Mouse (Mus musculus) liver, postnatal 0 days (tissue): ENCODE measurements around the gene 9130019O22Rik. TPM values are rescaled to one million over a fixed set of nuclear protein-coding genes. Genes with fewer than 3 reads are reported as not detected.
"Not testable (repeated sequence)": the region's sequence is repeated elsewhere in the genome, so short reads cannot be mapped to it uniquely, and the experiment has no call there.

ENCODE experiments used
- ATAC-seq: fragments of 200-750 bp; cut with Nextera tagmentation; 2 replicates; pipeline ENCODE4 v1.8.0; 2017; ENCODE audit warnings: mild to moderate bottlenecking, moderate library complexity
- DNase-seq: peaks from one replicate; pipeline ENCODE4 v3.0.0-alpha.2; 2016
- H3K27ac ChIP-seq: fragments of 300-500 bp; sonication (generic); 2 replicates; pipeline ENCODE4 v1.5.1; 2014; ENCODE audit warnings: antibody characterized with exemption, moderate library complexity, mild to moderate bottlenecking, low read depth
- H3K27me3 ChIP-seq: fragments of 300-500 bp; sonication (generic); 2 replicates; pipeline ENCODE4 v1.6.1; 2014; ENCODE audit warnings: low read length, control low read depth, mixed read lengths; ENCODE audit not compliant: insufficient read depth
- H3K36me3 ChIP-seq: fragments of 300-500 bp; sonication (generic); replicated peaks from 2 replicates; pipeline ENCODE4 v1.6.1; 2014; ENCODE audit warnings: mild to moderate bottlenecking, control low read depth, low read length, moderate library complexity, mixed read lengths; ENCODE audit not compliant: insufficient read depth
- H3K4me1 ChIP-seq: fragments of 300-500 bp; sonication (generic); 2 replicates; pipeline ENCODE4 v1.6.1; 2014; ENCODE audit warnings: antibody characterized with exemption, mild to moderate bottlenecking, control low read depth; ENCODE audit not compliant: insufficient read depth
- H3K4me2 ChIP-seq: fragments of 300-500 bp; sonication (generic); 2 replicates; pipeline ENCODE4 v1.6.1; 2014; ENCODE audit warnings: low read depth, mild to moderate bottlenecking, low read length, moderate library complexity, mixed read lengths
- H3K4me3 ChIP-seq: fragments of 300-500 bp; sonication (generic); 2 replicates; pipeline ENCODE4 v1.5.1; 2014; ENCODE audit warnings: low read depth, low read length
- H3K9ac ChIP-seq: fragments of 300-500 bp; sonication (generic); replicated peaks from 2 replicates; pipeline ENCODE4 v1.6.1; 2014; ENCODE audit warnings: mild to moderate bottlenecking, moderate library complexity
- H3K9me3 ChIP-seq: fragments of 300-500 bp; sonication (generic); 2 replicates; pipeline ENCODE4 v1.6.1; 2016; ENCODE audit warnings: mild to moderate bottlenecking, control low read depth, low read length, mixed read lengths
- CTCF ChIP-seq: sonication (generic); IDR thresholded peaks from 2 replicates; pipeline ENCODE4 v1.5.1; 2016; ENCODE audit warnings: antibody characterized with exemption, low read depth
- EP300 ChIP-seq: IDR thresholded peaks from 2 replicates; pipeline ENCODE4 v1.6.1; 2016; ENCODE audit warnings: antibody characterized with exemption, low read depth, mild to moderate bottlenecking
- WGBS: fragments of 180-500 bp; shearing (Covaris S2); extraction: QIAGEN DNeasy Blood & Tissue Kit; methylation state at CpG from one replicate; pipeline ENCODE4 v1.1.7; 2014; ENCODE audit not compliant: insufficient replicate concordance; 5-methylcytosine and 5-hydroxymethylcytosine counted together
- polyA plus RNA-seq: library from polyadenylated mRNA; unstranded; fragments of >200 nt; fragmentation: Nextera tagmentation; extraction: Ambion mirVana; gene quantifications from 2 replicates; pipeline ENCODE4 v1.2.1, GENCODE M21; 2015

9130019O22Rik gene
- polyA plus RNA-seq, 1 experiment from 2014 or later, result 1.2 TPM

DNA sequence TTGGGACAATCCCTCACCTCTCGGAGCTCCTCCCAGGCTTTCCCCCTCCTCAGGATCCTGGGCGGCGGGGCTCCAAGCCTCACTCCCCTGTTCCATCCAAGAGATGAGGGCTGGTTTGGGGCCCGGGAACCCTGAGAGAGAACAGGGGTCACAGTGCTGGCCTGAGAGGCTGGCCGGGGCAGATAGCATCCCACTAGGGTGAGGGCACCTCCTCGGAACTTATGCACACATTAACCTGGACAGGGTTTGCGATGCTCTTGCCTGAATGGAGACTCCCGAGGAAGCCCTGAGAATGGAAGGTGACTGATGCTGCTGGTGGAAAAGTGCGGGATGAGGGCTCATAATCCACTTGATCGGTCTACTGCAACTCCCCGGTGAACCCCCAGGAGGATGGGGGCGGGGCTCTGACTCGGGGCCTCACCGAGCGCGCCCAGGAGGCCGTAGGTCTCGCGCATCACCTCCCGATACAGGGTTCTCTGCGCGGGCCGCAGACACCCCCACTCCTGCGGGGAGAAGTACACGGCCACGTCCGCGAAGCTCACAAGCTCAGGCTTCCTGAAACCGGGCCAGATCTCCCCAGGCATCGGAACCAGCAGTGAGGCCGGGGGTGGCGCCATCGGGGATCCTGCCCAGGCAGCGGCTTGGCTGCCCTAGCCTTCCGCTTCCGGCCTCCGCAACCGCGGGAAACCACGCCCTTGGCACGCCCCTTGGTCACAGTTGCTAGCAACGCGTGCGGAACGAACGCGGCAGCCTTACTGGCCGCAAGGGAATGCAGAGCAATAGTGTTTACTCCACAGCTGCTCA, 34.6 kb upstream of the 9130019O22Rik start, which contains the start of gene Zfp688:
Gene Zfp688, minus strand, starts transcription at position 681 of the 804 bp plus-strand sequence.
- H3K4me2 ChIP-seq, result peak within 1 kb of the TSS; percentile 99

DNA sequence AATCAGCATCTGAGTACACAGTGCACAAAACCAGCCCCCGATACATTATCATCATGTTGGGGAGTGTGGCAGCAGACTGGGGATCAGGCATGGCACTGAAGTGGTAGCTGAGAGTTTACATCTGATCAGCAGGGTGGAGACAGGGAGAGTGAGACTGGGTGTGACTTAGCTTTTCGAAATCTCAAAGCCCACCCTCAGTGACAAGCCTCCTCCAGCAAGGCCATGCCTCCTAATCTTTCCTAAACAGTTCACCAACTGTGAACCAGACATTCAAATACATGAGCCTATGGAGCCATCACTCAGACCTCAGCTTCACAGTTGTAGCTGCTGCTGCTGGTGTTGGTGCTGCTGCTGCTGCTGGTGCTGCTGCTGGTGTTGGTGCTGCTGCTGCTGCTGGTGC, 24.5 kb upstream of the 9130019O22Rik start:
- Histone ChIP-seq H3K4me1 (peaks cover 2% of the 10 kb centered on the region; the same call in 1 of the 2 replicates), H3K9ac (no peak overlapping the region), H3K4me3 (no peak overlapping the region), H3K36me3 (no peaks in the 10 kb centered on the region), H3K9me3 (no peaks in the 10 kb centered on the region), H3K27ac (no peak overlapping the region), H3K27me3 (no peaks in the 10 kb centered on the region), H3K4me2 (no peak overlapping the region)
- no peak for DNase-seq
- no peak for TF ChIP-seq EP300
- TF ChIP-seq CTCF, result no peak
- WGBS, result 51% methylated on average over 2 of the region's 2 CpGs
- no peak for ATAC-seq

More for the DNA sequence above, 34.6 kb upstream of the 9130019O22Rik start, which contains the start of gene Zfp688:
- TF ChIP-seq CTCF (peak; percentile 42), EP300 (no peak)
- DNase-seq (peak; percentile 98), ATAC-seq (peak; percentile 98)
- 2% methylated on average over 48 of the region's 48 CpGs for WGBS
- Histone ChIP-seq H3K9me3 (no peaks in the 10 kb centered on the region), H3K27me3 (no peaks in the 10 kb centered on the region), H3K27ac (peak within 1 kb of the TSS; percentile 77), H3K4me3 (peak within 1 kb of the TSS; percentile 96), H3K36me3 (peaks cover 6% of the 10 kb centered on the region; the same call in 1 of the 2 replicates), H3K9ac (peak within 1 kb of the TSS; percentile 87), H3K4me1 (peaks cover 15% of the 10 kb centered on the region)

DNA sequence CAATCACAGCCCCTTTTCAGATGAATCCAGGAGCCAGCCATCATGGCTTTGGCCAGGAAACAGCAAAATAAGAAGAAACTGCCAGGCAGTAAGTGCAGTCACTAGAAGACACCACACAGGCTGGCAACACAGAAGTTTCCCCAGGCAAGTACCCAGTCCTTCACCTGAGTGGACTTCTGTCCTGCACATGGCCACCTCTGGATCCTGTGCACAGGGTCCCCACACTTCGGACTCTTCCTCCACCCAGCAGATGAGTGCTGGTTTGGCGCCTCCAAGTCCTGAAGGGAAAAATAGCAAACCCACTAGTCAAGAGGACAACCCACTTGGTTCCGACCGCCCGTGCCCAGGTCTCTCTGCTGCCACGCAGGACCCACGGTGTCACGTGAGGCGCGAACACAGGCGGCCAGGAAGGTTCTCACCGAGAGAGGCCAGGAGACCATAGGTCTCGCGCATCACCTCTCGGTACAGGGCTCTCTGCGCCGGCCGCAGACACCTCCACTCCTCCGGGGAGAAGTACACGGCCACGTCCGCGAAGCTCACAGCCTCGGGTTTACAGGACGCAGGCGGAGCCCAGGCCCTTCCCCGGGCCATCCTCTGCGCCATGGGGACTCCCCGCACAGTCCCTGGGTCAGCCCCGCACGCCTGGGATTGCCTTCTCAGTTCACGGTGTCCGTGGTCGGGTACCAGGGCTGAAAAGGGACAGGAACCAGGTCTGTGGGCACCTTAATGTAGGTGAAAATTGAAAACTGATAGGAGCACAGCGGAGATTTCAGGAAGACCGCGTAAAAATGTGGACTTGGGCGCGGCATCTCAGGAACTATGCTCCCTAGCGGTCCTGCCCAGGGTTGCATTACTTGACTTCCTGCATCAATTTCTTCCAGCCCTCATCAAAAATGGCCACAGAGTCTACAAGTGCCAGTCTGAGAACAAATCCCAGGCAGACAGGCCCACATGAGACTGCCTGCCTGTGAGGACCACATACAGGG, 19.3 kb upstream of the 9130019O22Rik start, which contains the start of gene Zfp764:
Gene Zfp764, minus strand, starts transcription at position 821 of the 986 bp plus-strand sequence.
- not testable (repeated sequence) for H3K4me1 ChIP-seq, H3K36me3 ChIP-seq, H3K9me3 ChIP-seq, H3K27me3 ChIP-seq
- Histone ChIP-seq H3K9ac (peak within 1 kb of the TSS; percentile 76), H3K27ac (peak within 1 kb of the TSS; percentile 61), H3K4me3 (peak within 1 kb of the TSS; percentile 63), H3K4me2 (peak within 1 kb of the TSS; percentile 89)
- ATAC-seq, result peak; percentile 91
- 5% methylated on average over 40 of the region's 40 CpGs for WGBS
- peak; percentile 85 for DNase-seq
- peak; percentile 83 for TF ChIP-seq CTCF

DNA sequence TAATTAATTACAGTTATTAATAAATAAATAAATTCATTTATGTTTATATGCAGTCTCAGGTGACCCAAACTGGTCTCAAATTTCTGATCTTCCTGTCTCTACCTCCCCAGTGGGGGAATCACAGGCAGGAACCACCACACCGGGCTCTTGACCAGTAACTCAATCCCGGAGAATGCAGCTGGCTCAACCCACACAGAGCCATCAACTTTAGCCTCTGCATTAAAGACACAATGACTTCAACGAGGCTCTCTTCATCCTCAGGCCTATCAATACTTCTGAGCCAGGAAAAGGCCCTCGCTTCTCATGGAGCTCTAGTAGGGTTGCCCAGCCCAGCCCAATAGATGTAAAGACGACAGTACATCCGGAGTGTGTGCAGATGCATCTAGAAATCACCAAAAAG, 17.1 kb upstream of the 9130019O22Rik start:
- H3K27me3 ChIP-seq, H3K27ac ChIP-seq, ATAC-seq, H3K4me1 ChIP-seq, DNase-seq, H3K4me2 ChIP-seq, H3K4me3 ChIP-seq, H3K9ac ChIP-seq, H3K36me3 ChIP-seq, H3K9me3 ChIP-seq: not testable (repeated sequence)
- WGBS, result 82% methylated on average over 6 of the region's 6 CpGs

DNA sequence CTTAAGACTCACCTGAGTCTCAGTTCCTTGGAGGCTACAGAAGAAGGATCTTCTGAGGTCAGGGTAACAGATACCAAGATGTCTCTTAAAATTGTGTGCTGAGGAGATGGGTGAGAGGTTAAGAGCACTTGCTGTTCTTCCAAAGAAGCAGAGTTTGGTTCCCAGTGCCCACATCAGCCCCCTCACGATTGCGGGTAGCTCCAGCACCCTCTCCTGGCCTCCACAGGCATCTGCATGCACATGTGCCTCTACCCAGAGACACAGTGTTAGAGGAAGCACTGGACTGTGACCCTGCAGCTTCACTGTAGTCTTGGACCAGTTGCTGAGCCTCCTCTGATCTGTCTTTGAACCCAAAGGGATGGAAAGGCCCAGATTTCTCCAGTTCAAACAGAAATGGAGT, 16.0 kb upstream of the 9130019O22Rik start:
- DNase-seq (no peak), ATAC-seq (no peak)
- TF ChIP-seq CTCF (peak; percentile 41), EP300 (no peak)
- no peak overlapping the region for H3K27ac ChIP-seq
- H3K4me2 ChIP-seq, result no peak overlapping the region
- H3K36me3 ChIP-seq, result no peaks in the 10 kb centered on the region
- 66% methylated on average over 2 of the region's 2 CpGs for WGBS
- H3K27me3 ChIP-seq, result no peaks in the 10 kb centered on the region
- H3K4me1 ChIP-seq, result peaks cover 5% of the 10 kb centered on the region; the same call in 1 of the 2 replicates
- no peak overlapping the region for H3K9ac ChIP-seq
- no peak overlapping the region for H3K4me3 ChIP-seq
- H3K9me3 ChIP-seq, result no peaks in the 10 kb centered on the region

DNA sequence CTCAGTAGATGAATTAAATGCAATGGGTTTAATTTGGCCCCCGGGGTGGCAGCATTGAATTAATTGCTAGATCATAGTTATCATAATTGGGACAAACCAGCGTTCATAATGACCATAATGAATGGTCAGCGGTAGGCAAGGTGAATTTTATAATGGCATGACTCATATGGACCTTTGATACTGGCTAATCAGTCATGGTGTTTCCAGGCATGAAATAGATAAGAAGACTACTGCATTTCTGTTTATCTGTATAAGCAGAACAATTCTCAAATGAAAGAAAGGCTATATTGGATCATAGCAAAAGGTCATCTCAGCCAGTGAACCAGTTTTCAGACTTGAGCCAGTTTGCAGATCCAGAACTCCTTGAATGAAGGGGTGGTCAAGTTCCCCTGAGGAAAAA, 13.4 kb upstream of the 9130019O22Rik start:
- Histone ChIP-seq H3K4me1 (no peaks in the 10 kb centered on the region), H3K4me2 (no peak overlapping the region), H3K27ac (no peak overlapping the region), H3K9ac (no peak overlapping the region), H3K36me3 (no peaks in the 10 kb centered on the region), H3K4me3 (no peak overlapping the region), H3K27me3 (no peaks in the 10 kb centered on the region), H3K9me3 (no peaks in the 10 kb centered on the region)
- TF ChIP-seq EP300 (no peak), CTCF (no peak)
- ATAC-seq (no peak), DNase-seq (no peak)
- 55% methylated on average over 3 of the region's 3 CpGs for WGBS
